Mouse (Mus musculus) forebrain, embryonic 13.5 days (tissue): ENCODE measurements around the gene Scrn3. TPM values are rescaled to one million over a fixed set of nuclear protein-coding genes. Genes with fewer than 3 reads are reported as not detected.
A peak's percentile ranks its signal among the peaks of the same experiment; 100 is the strongest.

Experiments
- ATAC-seq: fragments of 200-750 bp; cut with Nextera tagmentation; 2 replicates; pipeline ENCODE4 v1.8.0; 2017
- H3K27ac ChIP-seq: fragments of 300-500 bp; sonication (generic); 2 replicates; pipeline ENCODE4 v1.5.1; 2015; ENCODE audit warnings: inconsistent platforms, mild to moderate bottlenecking, moderate library complexity
- H3K27me3 ChIP-seq: fragments of 300-500 bp; sonication (generic); 2 replicates; pipeline ENCODE4 v1.6.1; 2015; ENCODE audit warnings: mild to moderate bottlenecking, inconsistent platforms
- H3K36me3 ChIP-seq: fragments of 300-500 bp; sonication (generic); 2 replicates; pipeline ENCODE4 v1.6.1; 2015; ENCODE audit warnings: mild to moderate bottlenecking, inconsistent platforms; ENCODE audit not compliant: poor library complexity, severe bottlenecking
- H3K4me1 ChIP-seq: fragments of 300-500 bp; sonication (generic); 2 replicates; pipeline ENCODE4 v1.6.1; 2015; ENCODE audit warnings: inconsistent platforms
- H3K4me2 ChIP-seq: fragments of 300-500 bp; sonication (generic); 2 replicates; pipeline ENCODE4 v1.6.1; 2015; ENCODE audit warnings: inconsistent platforms, mild to moderate bottlenecking, moderate library complexity
- H3K4me3 ChIP-seq: fragments of 300-500 bp; sonication (generic); 2 replicates; pipeline ENCODE4 v1.5.1; 2015; ENCODE audit warnings: mild to moderate bottlenecking, inconsistent platforms
- H3K9ac ChIP-seq: fragments of 300-500 bp; sonication (generic); 2 replicates; pipeline ENCODE4 v1.6.1; 2015; ENCODE audit warnings: mild to moderate bottlenecking, inconsistent platforms
- H3K9me3 ChIP-seq: fragments of 300-500 bp; sonication (generic); replicated peaks from 2 replicates; pipeline ENCODE4 v1.6.1; 2016; ENCODE audit warnings: inconsistent platforms
- WGBS: fragments of 180-500 bp; shearing (Covaris S2); methylation state at CpG from one replicate; pipeline ENCODE4 v1.1.7; 2015; 5-methylcytosine and 5-hydroxymethylcytosine counted together
- polyA plus RNA-seq: library from polyadenylated mRNA; unstranded; fragments of >200 nt; fragmentation: Nextera tagmentation; extraction: Ambion mirVana; gene quantifications from 2 replicates; pipeline ENCODE4 v1.2.1, GENCODE M21; 2015

Scrn3 gene
- polyA plus RNA-seq, 1 experiment from 2014 or later: 9.5 TPM

GRCm38 (mm10) chr2:73371530-73372335 is 59.3 kb downstream of the Scrn3 start:
- H3K4me3 ChIP-seq: no peak overlapping the region
- H3K27me3 ChIP-seq: no peaks in the 10 kb centered on the region
- no peak overlapping the region for H3K9ac ChIP-seq
- no peaks in the 10 kb centered on the region for H3K4me1 ChIP-seq
- H3K36me3 ChIP-seq: no peaks in the 10 kb centered on the region
- H3K4me2 ChIP-seq: no peak overlapping the region
- no peaks in the 10 kb centered on the region for H3K9me3 ChIP-seq
- WGBS: 77% methylated on average over 9 of the region's 9 CpGs
- ATAC-seq: no peak
- H3K27ac ChIP-seq: no peak overlapping the region

GRCm38 (mm10) chr2:73378326-73378725 is 65.9 kb downstream of the Scrn3 start:
- Histone ChIP-seq H3K4me1 (no peaks in the 10 kb centered on the region), H3K9ac (no peak overlapping the region), H3K27me3 (no peaks in the 10 kb centered on the region), H3K27ac (no peak overlapping the region), H3K4me3 (no peak overlapping the region), H3K36me3 (no peaks in the 10 kb centered on the region), H3K4me2 (no peak overlapping the region), H3K9me3 (no peaks in the 10 kb centered on the region)
- WGBS: 76% methylated on average over 5 of the region's 5 CpGs
- no peak for ATAC-seq

GRCm38 (mm10) chr2:73379656-73380055 is 67.3 kb downstream of the Scrn3 start:
- Histone ChIP-seq H3K27ac (no peak overlapping the region), H3K36me3 (no peaks in the 10 kb centered on the region), H3K9ac (no peak overlapping the region), H3K4me3 (no peak overlapping the region), H3K27me3 (peaks cover 5% of the 10 kb centered on the region; the same call in 1 of the 2 replicates), H3K4me1 (no peaks in the 10 kb centered on the region), H3K9me3 (no peaks in the 10 kb centered on the region), H3K4me2 (no peak overlapping the region)
- ATAC-seq: no peak
- 80% methylated on average over 5 of the region's 5 CpGs for WGBS

GRCm38 (mm10) chr2:73380298-73380975 is 68.0 kb downstream of the Scrn3 start:
- WGBS: 90% methylated on average over 9 of the region's 9 CpGs
- no peaks in the 10 kb centered on the region for H3K36me3 ChIP-seq
- ATAC-seq: no peak
- peaks cover 2% of the 10 kb centered on the region; the same call in 1 of the 2 replicates for H3K4me1 ChIP-seq
- H3K9ac ChIP-seq: no peak overlapping the region
- peaks cover 7% of the 10 kb centered on the region; the same call in 1 of the 2 replicates for H3K27me3 ChIP-seq
- H3K4me3 ChIP-seq: no peak overlapping the region
- H3K27ac ChIP-seq: no peak overlapping the region
- H3K9me3 ChIP-seq: no peaks in the 10 kb centered on the region
- no peak overlapping the region for H3K4me2 ChIP-seq

- Histone ChIP-seq H3K27me3 (peaks cover 7% of the 10 kb centered on the region; the same call in 1 of the 2 replicates), H3K9ac (no peak overlapping the region; the same call in 1 of the 2 replicates), H3K27ac (no peak overlapping the region), H3K36me3 (no peaks in the 10 kb centered on the region), H3K4me1 (peaks cover 6% of the 10 kb centered on the region; the same call in 1 of the 2 replicates), H3K4me2 (peak overlapping the region; percentile 91), H3K4me3 (peak overlapping the region; percentile 68; the same call in 1 of the 2 replicates), H3K9me3 (no peaks in the 10 kb centered on the region)
- WGBS: 90% methylated on average over 4 of the region's 4 CpGs
- ATAC-seq: no peak
Measured at GRCm38 (mm10) chr2:73385172-73385571, 72.8 kb downstream of the Scrn3 start.

GRCm38 (mm10) chr2:73385641-73386355 is 73.4 kb downstream of the Scrn3 start:
- ATAC-seq: no peak
- no peaks in the 10 kb centered on the region for H3K36me3 ChIP-seq
- H3K4me3 ChIP-seq: peak overlapping the region; percentile 68
- WGBS: under 1% methylated on average over 29 of the region's 29 CpGs
- peak overlapping the region; percentile 1; the same call in 1 of the 2 replicates for H3K27ac ChIP-seq
- no peaks in the 10 kb centered on the region for H3K9me3 ChIP-seq
- peaks cover 6% of the 10 kb centered on the region; the same call in 1 of the 2 replicates for H3K4me1 ChIP-seq
- peak overlapping the region; percentile 76 for H3K9ac ChIP-seq
- peaks cover 7% of the 10 kb centered on the region; the same call in 1 of the 2 replicates for H3K27me3 ChIP-seq
- peak overlapping the region; percentile 91 for H3K4me2 ChIP-seq

GRCm38 (mm10) chr2:73386356-73387046 is 74.1 kb downstream of the Scrn3 start, which contains the start of gene Gpr155:
Gene Gpr155, minus strand, starts transcription at chr2:73386572.
- Histone ChIP-seq H3K4me3 (peak within 1 kb of the TSS; percentile 68), H3K4me1 (peaks cover 6% of the 10 kb centered on the region; the same call in 1 of the 2 replicates), H3K27ac (peak within 1 kb of the TSS; percentile 60; the same call in 1 of the 2 replicates), H3K36me3 (no peaks in the 10 kb centered on the region), H3K9ac (peak within 1 kb of the TSS; percentile 76), H3K27me3 (peaks cover 7% of the 10 kb centered on the region; the same call in 1 of the 2 replicates), H3K9me3 (no peaks in the 10 kb centered on the region), H3K4me2 (peak within 1 kb of the TSS; percentile 91)
- ATAC-seq: peak; percentile 99
- WGBS: under 1% methylated on average over 44 of the region's 44 CpGs

Other genes with a start within 250 kb of the Scrn3 start
- 104 and 115 TPM in 2 replicates for gene Ola1, start 93.7 kb upstream of the Scrn3 start, polyA plus RNA-seq
- 10.6 and 15.4 TPM in 2 replicates for gene Sp9, start 40.7 kb upstream of the Scrn3 start, polyA plus RNA-seq
- 26.9 and 30.2 TPM in 2 replicates for gene Cir1, start 100 bp downstream of the Scrn3 start, polyA plus RNA-seq
- 6.8 and 7.2 TPM in 2 replicates for gene Gpr155, start 74.0 kb downstream of the Scrn3 start, polyA plus RNA-seq
- gene Wipf1, start 217.1 kb downstream of the Scrn3 start, polyA plus RNA-seq: 2.4 and 2.8 TPM in 2 replicates